Mouse (Mus musculus) intestine, embryonic 16.5 days (tissue): Measurements from ENCODE around the gene Usp20. TPM values are rescaled to one million over a fixed set of nuclear protein-coding genes. Genes with fewer than 3 reads are reported as not detected.
A peak's percentile ranks its signal among the peaks of the same experiment; 100 is the strongest.

Experiments
- ATAC-seq: fragments of 200-750 bp; cut with Nextera tagmentation; 2 replicates; pipeline ENCODE4 v1.8.0; 2017; ENCODE audit warnings: moderate TSS enrichment, moderate library complexity
- H3K27ac ChIP-seq: fragments of 300-500 bp; sonication (generic); 2 replicates; pipeline ENCODE4 v1.5.1; 2014; ENCODE audit warnings: mild to moderate bottlenecking, low read length
- H3K27me3 ChIP-seq: fragments of 300-500 bp; sonication (generic); replicated peaks from 2 replicates; pipeline ENCODE4 v1.6.1; 2014; ENCODE audit warnings: low read length, control low read depth, mixed read lengths; ENCODE audit not compliant: control insufficient read depth, insufficient read depth
- H3K36me3 ChIP-seq: fragments of 300-500 bp; sonication (generic); 2 replicates; pipeline ENCODE4 v1.6.1; 2014; ENCODE audit warnings: low read length, control low read depth; ENCODE audit not compliant: control insufficient read depth, insufficient read depth
- H3K4me1 ChIP-seq: fragments of 300-500 bp; sonication (generic); 2 replicates; pipeline ENCODE4 v1.6.1; 2014; ENCODE audit warnings: low read length, control low read depth, mixed read lengths; ENCODE audit not compliant: control insufficient read depth, insufficient read depth
- H3K4me2 ChIP-seq: fragments of 300-500 bp; sonication (generic); 2 replicates; pipeline ENCODE4 v1.6.1; 2014; ENCODE audit warnings: low read depth, low read length, control low read depth
- H3K4me3 ChIP-seq: fragments of 300-500 bp; sonication (generic); 2 replicates; pipeline ENCODE4 v1.5.1; 2014; ENCODE audit warnings: mild to moderate bottlenecking, low read length
- H3K9ac ChIP-seq: fragments of 300-500 bp; sonication (generic); 2 replicates; pipeline ENCODE4 v1.6.1; 2014; ENCODE audit warnings: low read depth, low read length
- H3K9me3 ChIP-seq: fragments of 300-500 bp; sonication (generic); 2 replicates; pipeline ENCODE4 v1.6.1; 2016; ENCODE audit warnings: low read length, control low read depth; ENCODE audit not compliant: control insufficient read depth
- WGBS: fragments of 180-500 bp; shearing (Covaris S2); extraction: QIAGEN DNeasy Blood & Tissue Kit; methylation state at CpG from one replicate; pipeline ENCODE4 v1.1.7; 2014; 5-methylcytosine and 5-hydroxymethylcytosine counted together
- polyA plus RNA-seq: library from polyadenylated mRNA; unstranded; fragments of >200 nt; fragmentation: Nextera tagmentation; extraction: Ambion mirVana; gene quantifications from 2 replicates; pipeline ENCODE4 v1.2.1, GENCODE M21; 2015

Gene Usp20
- polyA plus RNA-seq, 1 experiment from 2014 or later: 14.5 TPM

GRCm38 (mm10) chr2:31024618-31025370, 42.7 kb downstream of the Usp20 start:
- H3K4me3 ChIP-seq: no peak overlapping the region
- H3K9ac ChIP-seq: no peak overlapping the region
- H3K4me1 ChIP-seq: no peaks in the 10 kb centered on the region
- no peaks in the 10 kb centered on the region for H3K27me3 ChIP-seq
- 25% methylated on average over 5 of the region's 5 CpGs for WGBS
- ATAC-seq: peak; percentile 60
- no peak overlapping the region for H3K27ac ChIP-seq
- H3K4me2 ChIP-seq: no peak overlapping the region
- H3K36me3 ChIP-seq: no peaks in the 10 kb centered on the region; the same call in 1 of the 2 replicates
- no peaks in the 10 kb centered on the region for H3K9me3 ChIP-seq

DNA sequence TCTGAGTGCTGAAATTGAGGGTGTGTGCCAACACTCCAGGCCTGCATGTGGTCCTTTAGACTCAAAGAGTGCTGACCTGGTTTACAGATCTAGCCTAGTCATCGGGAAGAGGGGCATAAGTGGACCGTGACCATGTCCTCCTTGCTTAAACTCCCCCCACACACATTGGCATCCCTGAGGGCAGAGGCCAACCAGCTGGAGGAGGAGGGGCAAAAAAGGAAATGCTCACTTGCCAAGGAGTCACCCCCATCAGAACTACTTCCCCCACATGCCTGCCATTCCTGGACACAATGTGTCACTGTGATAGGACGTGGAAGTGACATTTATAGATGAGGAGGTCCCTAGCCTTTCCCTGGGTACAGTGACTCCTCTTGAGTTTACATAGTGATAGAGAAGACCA, 43.4 kb downstream of the Usp20 start:
- no peaks in the 10 kb centered on the region for H3K4me1 ChIP-seq
- H3K27ac ChIP-seq: no peak overlapping the region
- 80% methylated on average over 3 of the region's 3 CpGs for WGBS
- H3K4me3 ChIP-seq: no peak overlapping the region
- no peaks in the 10 kb centered on the region for H3K9me3 ChIP-seq
- H3K27me3 ChIP-seq: no peaks in the 10 kb centered on the region
- no peak for ATAC-seq
- no peak overlapping the region for H3K9ac ChIP-seq
- no peak overlapping the region for H3K4me2 ChIP-seq
- H3K36me3 ChIP-seq: no peaks in the 10 kb centered on the region; the same call in 1 of the 2 replicates

DNA sequence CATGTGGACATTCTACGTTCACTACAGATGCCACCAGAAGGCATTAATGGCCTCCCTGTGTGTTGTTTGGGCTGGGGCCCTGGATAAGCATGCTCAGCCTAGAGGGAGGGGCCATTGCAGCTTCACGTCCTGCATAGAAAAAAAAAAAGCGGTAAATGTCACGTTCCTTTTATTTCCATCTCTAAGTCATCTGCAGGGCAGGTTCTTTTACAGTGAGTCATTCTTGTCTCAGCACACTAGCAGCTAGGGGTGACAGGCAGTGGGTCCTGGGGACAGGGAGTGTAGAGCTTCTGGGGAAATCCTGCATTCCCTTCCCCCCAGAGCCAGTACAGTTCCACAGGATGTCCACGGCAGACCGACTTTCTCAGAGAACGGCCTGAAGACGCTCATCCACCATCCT, 44.6 kb downstream of the Usp20 start:
- Histone ChIP-seq H3K4me2 (no peak overlapping the region), H3K4me1 (no peaks in the 10 kb centered on the region), H3K27ac (no peak overlapping the region), H3K9ac (no peak overlapping the region), H3K9me3 (no peaks in the 10 kb centered on the region), H3K4me3 (no peak overlapping the region), H3K36me3 (no peaks in the 10 kb centered on the region; the same call in 1 of the 2 replicates), H3K27me3 (no peaks in the 10 kb centered on the region)
- ATAC-seq: no peak
- 61% methylated on average over 8 of the region's 8 CpGs for WGBS

DNA sequence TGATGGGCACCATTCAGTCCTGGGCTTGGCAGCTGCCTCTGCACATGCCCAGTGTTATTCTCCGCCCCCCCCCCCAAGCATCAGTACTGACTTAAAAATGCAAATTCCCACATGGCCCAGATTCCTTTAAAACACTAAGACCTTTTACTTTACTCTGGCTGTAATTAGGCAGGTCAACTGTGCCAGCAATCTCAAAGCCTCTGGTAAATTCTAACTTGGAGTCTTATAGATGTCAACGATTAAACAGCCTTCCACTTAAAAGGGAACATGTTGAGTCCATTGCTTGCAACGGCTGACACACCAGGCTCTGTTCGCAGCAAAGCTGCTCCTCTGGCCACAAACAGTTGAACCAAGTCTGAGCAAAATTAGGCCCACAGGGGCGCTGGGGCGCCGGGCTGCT, 49.9 kb downstream of the Usp20 start:
- H3K4me3 ChIP-seq: no peak overlapping the region
- no peak for ATAC-seq
- WGBS: 89% methylated on average over 7 of the region's 7 CpGs
- H3K4me2 ChIP-seq: no peak overlapping the region
- no peaks in the 10 kb centered on the region for H3K27me3 ChIP-seq
- peaks cover 10% of the 10 kb centered on the region for H3K36me3 ChIP-seq
- H3K27ac ChIP-seq: no peak overlapping the region
- H3K4me1 ChIP-seq: no peaks in the 10 kb centered on the region
- H3K9ac ChIP-seq: no peak overlapping the region
- no peaks in the 10 kb centered on the region for H3K9me3 ChIP-seq

DNA sequence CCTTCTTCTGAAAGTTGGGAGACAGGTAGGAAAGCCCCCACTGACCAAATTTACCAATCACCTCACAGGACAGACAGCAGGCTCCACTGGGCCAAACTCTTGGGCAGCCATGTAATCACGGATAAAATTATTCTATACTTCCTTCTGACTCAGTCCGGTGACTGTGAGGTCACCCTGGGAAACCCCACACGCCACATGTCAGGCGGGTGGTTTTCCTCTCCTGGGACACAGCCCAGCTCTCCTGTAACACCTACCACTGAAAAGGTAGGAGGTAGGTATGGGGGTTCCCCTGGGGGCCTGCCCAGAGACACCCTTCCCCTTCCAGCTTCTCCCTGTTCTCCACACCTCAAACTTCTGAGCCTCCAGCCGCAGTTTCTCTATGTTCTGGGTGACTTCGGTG, 54.7 kb downstream of the Usp20 start:
- WGBS: 91% methylated on average over 6 of the region's 6 CpGs
- Histone ChIP-seq H3K27ac (no peak overlapping the region), H3K9ac (no peak overlapping the region), H3K9me3 (no peaks in the 10 kb centered on the region), H3K36me3 (peaks cover 21% of the 10 kb centered on the region), H3K27me3 (no peaks in the 10 kb centered on the region), H3K4me1 (no peaks in the 10 kb centered on the region), H3K4me3 (no peak overlapping the region), H3K4me2 (no peak overlapping the region)
- ATAC-seq: no peak

DNA sequence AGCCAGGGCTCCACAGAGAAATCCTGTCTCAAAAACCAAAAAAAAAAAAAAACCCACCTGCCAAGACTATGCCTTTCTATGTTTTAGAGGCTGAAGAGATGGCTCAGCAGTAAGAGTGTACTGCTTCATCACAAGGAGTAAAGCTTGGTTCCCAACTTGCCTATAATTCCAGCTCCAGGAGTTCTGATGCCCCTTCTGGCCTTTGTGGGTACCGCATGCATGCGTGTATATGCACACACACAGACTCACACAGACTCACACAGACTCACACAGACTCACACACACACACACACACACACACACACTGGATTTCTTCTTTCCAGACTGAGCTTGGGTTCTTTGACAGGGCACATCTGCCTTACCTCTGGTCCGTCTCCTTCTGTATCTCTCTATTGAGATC, 58.0 kb downstream of the Usp20 start:
- Histone ChIP-seq H3K4me2 (no peak overlapping the region), H3K9me3 (no peaks in the 10 kb centered on the region), H3K9ac (no peak overlapping the region), H3K27me3 (no peaks in the 10 kb centered on the region), H3K36me3 (peaks cover 18% of the 10 kb centered on the region), H3K4me1 (no peaks in the 10 kb centered on the region), H3K4me3 (no peak overlapping the region), H3K27ac (no peak overlapping the region)
- 96% methylated on average over 3 of the region's 3 CpGs for WGBS
- ATAC-seq: no peak

DNA sequence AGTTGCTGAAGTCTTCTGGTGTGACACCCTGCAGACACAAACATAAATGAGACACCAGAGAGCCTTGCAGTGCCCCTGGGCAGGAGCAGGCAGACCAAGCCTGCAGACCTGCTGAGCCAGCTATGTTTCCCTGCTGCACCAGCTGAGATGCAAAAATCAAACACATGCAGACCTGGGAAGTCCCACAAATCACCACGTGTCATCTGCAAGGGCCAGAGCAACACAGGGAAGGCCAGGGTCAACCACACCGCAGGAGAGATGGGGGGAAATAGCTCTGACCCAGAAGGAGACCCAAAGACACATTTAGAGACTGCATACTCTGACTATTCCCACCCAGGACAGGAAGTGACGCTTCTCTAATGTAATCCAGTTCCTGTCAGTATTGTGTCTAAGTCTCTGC, 58.4 kb downstream of the Usp20 start:
- Histone ChIP-seq H3K4me2 (no peak overlapping the region), H3K27me3 (no peaks in the 10 kb centered on the region), H3K9ac (no peak overlapping the region), H3K9me3 (no peaks in the 10 kb centered on the region), H3K27ac (no peak overlapping the region), H3K4me1 (no peaks in the 10 kb centered on the region), H3K4me3 (no peak overlapping the region), H3K36me3 (peaks cover 18% of the 10 kb centered on the region)
- 86% methylated on average over 3 of the region's 3 CpGs for WGBS
- ATAC-seq: no peak

GRCm38 (mm10) chr2:31041386-31041785, 59.3 kb downstream of the Usp20 start:
- H3K27me3 ChIP-seq: no peaks in the 10 kb centered on the region
- 88% methylated on average over 6 of the region's 6 CpGs for whole genome bisulfite sequencing

GRCm38 (mm10) chr2:31042881-31043280, 60.8 kb downstream of the Usp20 start:
- H3K4me3 ChIP-seq: no peak overlapping the region
- H3K9me3 ChIP-seq: no peaks in the 10 kb centered on the region
- H3K9ac ChIP-seq: no peak overlapping the region
- no peak overlapping the region for H3K27ac ChIP-seq
- H3K27me3 ChIP-seq: no peaks in the 10 kb centered on the region
- 81% methylated on average over 6 of the region's 6 CpGs for WGBS
- peaks cover 14% of the 10 kb centered on the region for H3K36me3 ChIP-seq
- no peak for ATAC-seq
- no peaks in the 10 kb centered on the region for H3K4me1 ChIP-seq
- no peak overlapping the region for H3K4me2 ChIP-seq

More at GRCm38 (mm10) chr2:31041386-31041785, 59.3 kb downstream of the Usp20 start:
- no peak overlapping the region for H3K4me2 ChIP-seq
- H3K9ac ChIP-seq: no peak overlapping the region
- H3K27ac ChIP-seq: no peak overlapping the region
- H3K36me3 ChIP-seq: peaks cover 14% of the 10 kb centered on the region
- H3K4me3 ChIP-seq: no peak overlapping the region
- H3K4me1 ChIP-seq: no peaks in the 10 kb centered on the region
- no peak for ATAC-seq
- H3K9me3 ChIP-seq: no peaks in the 10 kb centered on the region

DNA sequence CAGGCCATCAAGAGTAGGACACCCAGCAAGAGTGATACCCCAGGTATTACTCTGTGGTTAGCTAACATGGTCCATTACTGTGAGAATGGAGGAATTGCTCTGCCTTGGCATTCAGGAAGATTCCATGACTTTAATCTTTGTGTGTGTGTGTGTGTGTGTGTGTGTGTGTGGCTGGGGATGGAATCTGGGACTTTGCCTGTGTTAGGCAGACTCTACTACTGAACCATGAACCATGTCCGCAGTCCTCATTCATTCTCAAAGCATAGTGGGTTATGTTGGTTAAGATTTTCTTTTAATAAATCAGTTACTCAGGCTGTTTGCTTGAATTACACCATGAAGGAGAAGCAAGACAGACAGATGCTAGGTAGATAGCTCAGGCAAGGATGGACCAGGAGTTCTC, 61.8 kb downstream of the Usp20 start:
- Histone ChIP-seq H3K9ac (no peak overlapping the region), H3K27ac (no peak overlapping the region), H3K36me3 (peaks cover 11% of the 10 kb centered on the region), H3K27me3 (no peaks in the 10 kb centered on the region), H3K4me2 (no peak overlapping the region), H3K4me1 (no peaks in the 10 kb centered on the region), H3K4me3 (no peak overlapping the region), H3K9me3 (no peaks in the 10 kb centered on the region)
- no peak for ATAC-seq
- 100% methylated on average over 1 of the region's 1 CpGs for WGBS
